Mouse (Mus musculus) induced T-regulatory cell, adult 2 months (primary cell): ENCODE data around the gene Trim80.
"Not testable (repeated sequence)": the region's sequence is repeated elsewhere in the genome, so short reads cannot be mapped to it uniquely, and the experiment has no call there.

Experiments used
- DNase-seq: peaks from one replicate; pipeline ENCODE4 v3.0.0-alpha.2; 2012; ENCODE audit warnings: low read depth

Gene Trim80

DNA sequence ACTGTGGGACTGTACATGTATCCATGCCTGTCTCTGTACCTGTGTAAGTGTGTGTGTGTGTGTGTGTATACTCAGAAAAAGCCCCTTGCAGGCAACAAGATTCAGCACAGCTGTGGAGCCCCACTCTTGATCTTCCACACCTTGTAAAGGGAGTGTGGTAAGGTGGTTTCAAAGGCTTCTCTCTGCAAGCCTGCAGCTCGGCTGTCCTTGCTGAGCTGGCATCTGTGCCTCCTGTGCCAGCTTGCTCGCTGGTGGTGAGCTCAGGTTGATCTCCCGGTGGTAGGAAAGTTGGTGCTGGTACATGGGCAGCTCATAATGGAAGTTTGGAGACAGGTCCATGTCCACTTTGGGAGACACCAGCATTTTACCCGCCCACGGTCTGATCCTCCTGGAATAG, 21.5 kb downstream of the Trim80 start:
- peak; percentile 37 for DNase-seq

- DNase-seq, result no peak
These were observed 22.0 kb downstream of the Trim80 start, which contains the start of gene Slc16a5 for GRCm38 (mm10) chr11:115462243-115462891. Gene Slc16a5 (plus strand): TSS chr11:115462474.

DNA sequence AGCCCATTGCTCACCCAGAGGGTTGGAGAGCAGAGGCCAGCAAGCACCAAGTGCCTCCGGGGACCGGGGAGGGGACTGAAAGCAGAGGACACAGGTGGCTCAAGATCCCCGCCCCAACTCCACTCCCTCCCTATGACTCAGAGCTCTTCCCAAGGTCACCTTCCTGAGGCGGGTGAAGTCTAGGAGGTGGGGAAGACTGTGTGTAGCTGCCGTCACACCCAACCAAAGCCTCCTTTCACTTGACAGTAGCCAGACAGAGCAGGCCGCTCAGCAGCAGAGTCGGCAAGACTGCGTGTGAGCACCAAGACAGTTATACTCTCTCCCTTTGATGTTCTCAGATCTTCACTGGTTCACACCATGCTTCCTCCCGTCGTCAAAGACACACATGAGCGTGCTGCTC, 23.1 kb downstream of the Trim80 start:
- peak; percentile 52 for DNase-seq

DNA sequence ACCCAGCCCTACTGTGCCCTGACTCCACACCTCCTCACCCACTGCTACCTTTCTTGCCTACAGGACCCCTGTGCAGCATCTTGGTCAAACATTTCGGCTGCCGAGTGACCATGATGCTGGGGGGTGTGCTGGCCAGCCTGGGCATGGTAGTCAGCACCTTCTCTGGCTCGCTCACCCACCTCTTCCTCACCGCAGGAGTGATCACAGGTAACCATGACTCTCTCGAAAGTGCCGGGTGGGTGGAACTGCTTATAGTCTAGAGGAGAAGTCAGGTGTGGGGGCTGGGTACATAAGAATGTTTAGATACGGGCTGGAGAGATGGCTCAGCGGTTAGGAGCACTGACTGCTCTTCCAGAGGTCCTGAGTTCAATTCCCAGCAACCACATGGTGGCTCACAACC, 24.5 kb downstream of the Trim80 start:
- peak; percentile 44 for DNase-seq

- no peak for DNase-seq
These were observed 26.9 kb downstream of the Trim80 start for GRCm38 (mm10) chr11:115467217-115467618.

DNA sequence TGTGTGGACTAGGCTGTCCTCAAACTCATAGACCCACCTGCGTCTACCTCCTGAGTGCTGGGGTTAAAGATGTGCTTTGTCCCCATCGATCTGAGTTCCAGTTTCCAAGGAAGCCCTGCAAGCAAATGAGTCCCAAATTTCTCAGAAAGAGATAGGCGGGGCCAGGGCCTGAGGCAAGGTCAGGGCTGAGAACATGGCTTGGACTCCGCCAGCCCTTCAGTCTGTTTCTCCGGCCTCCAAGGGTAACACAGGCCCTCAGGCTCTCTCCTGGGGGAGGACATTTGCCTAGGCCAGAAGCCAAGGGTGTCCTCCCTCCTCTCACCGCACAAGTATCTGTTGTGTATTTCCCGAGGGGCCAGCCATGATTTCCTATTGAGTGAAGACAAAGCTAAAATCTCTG, 31.8 kb downstream of the Trim80 start:
- no peak for DNase-seq

- DNase-seq, result peak; percentile 97
These were observed 33.4 kb downstream of the Trim80 start for GRCm38 (mm10) chr11:115473626-115474275.

- DNase-seq, result peak; percentile 98
These were observed 34.8 kb downstream of the Trim80 start, which contains the start of gene Armc7 for GRCm38 (mm10) chr11:115475025-115475757. Gene Armc7 (plus strand): TSS chr11:115475667.

DNA sequence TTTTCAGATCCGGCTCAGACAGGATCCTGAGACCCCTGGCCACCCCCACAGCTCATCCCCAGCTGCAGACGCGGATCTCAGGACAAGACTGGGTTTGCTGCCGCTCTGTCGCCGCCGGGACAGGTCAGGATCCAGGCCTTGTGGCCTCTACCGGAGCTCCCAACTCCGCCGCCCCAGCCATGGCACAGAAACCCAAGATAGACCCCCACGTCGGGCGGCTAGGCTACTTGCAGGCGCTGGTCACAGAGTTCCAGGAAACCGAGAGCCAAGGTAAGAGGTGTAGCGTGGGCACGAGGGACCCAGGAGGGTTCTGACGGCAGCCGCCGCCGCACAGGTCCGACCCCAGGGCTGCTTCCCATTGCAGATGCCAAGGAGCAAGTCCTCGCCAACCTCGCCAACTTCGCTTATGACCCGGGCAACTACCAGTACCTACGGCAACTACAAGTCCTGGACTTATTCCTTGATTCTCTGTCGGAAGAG, 35.5 kb downstream of the Trim80 start:
- no peak for DNase-seq

DNA sequence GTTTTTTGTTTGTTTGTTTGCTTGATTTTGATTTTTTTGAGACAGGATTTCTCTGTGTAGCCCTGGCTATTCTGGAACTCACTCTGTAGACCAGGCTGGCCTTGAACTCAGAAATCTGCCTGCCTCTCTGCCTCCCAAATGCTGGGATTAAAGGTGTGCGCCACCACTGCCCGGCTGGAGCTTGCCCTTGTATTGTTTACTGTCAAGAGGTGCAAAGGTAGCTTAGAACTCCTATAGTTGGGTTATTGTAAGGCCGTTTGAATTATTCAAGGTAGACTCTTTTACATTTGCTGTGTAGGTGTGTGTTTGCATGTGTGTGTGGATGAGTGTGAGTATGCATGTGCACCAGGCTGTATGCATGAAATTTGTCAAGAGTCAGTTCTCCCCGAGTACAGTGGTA, 36.3 kb downstream of the Trim80 start:
- DNase-seq, result not testable (repeated sequence)

DNA sequence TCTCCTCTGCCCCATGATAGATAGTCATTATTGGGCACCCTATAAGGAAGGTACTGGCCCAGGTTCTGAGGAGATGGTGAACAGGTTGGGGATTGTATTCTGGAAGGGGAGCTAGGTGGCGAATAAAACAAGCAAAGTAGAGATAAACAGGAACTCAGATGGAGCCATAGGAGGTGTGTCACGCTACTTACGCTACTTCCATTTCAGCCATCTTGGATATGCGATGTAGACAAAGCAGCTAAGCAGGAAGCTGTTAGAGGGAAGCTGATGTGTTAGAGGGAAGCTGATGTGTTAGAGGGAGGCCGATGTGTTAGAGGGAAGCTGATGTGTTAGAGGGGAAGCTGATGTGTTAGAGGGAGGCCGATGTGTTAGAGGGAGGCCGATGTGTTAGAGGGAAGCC, 37.0 kb downstream of the Trim80 start:
- peak; percentile 78 for DNase-seq

DNA sequence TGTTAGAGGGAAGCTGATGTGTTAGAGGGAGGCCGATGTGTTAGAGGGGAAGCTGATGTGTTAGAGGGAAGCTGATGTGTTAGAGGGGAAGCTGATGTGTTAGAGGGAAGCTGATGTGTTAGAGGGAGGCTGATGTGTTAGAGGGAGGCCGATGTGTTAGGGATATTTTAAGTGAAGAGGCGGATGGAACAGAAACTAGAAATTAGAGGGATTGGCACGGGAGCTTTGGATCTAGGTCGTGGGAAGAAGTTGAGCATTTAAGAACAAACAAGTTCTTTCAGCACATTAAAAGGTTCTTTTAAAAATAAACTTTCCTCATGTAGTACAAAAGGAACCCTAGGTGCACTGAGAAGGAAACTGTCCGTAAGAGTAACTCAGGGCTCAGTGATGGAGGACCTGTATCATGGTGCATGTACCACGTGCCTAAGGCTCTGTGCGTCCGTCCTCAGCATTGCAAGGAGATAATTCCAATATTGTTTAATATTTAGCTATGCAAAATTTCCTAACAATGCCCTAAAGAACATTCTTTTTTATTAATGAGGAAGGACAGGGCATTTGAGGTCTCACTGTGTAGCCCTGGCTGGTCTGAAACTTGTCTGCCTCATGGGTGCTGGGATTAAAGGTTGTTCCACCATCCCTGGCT, 38.1 kb downstream of the Trim80 start:
- no peak for DNase-seq

DNA sequence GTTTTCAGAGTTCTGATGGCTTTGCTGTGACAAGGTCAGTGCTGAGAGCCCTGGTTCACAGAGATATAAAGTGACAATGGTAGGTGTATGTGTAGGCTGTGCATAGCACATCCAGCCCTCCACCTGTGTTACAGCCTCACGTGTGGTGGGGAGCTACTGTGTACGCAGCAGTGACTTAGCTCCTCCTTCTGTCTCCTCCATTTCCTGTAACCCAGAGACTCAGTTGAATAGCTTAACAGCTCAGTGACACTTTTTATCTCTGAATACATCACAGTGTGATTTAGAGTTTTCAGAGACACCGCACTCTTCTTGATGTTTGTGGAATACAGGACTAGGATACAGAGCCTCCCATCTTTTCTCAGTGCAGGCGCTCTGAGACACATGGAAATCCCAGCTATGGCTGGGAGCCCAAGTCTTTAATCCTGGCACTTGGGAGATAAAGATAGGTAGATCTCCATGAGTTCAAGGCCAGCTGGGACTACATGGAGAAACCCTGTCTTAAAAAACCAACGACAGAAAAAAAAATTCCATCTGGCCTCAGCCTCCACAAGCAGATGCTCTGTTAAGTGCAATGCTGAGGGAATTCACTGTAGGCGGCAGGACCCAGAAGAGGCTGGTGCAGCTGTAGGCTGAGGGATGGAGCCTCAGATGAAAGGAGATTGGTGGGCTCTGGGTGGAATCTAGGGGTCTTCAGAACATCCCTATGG, 41.4 kb downstream of the Trim80 start:
- DNase-seq, result peak; percentile 69

DNA sequence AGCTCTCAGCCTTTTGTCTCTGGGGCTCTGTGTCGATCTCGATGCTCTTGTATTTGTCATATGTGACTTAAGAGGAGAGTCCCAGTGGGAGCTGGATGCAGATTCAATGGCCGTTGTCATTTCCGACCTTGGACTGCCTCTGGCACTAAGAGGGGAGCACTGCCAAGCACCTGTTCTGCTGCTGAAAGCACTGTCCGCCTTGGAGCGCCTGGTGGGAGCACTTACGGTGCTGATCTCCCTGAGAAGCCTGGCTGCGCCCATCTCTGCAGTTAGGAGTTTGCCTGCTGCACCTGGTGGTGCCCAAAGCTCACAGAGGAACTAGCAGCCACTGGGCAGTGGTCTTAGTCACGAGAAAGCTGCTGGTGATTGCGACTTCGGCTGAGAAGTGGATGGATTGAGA, 42.9 kb downstream of the Trim80 start:
- no peak for DNase-seq

DNA sequence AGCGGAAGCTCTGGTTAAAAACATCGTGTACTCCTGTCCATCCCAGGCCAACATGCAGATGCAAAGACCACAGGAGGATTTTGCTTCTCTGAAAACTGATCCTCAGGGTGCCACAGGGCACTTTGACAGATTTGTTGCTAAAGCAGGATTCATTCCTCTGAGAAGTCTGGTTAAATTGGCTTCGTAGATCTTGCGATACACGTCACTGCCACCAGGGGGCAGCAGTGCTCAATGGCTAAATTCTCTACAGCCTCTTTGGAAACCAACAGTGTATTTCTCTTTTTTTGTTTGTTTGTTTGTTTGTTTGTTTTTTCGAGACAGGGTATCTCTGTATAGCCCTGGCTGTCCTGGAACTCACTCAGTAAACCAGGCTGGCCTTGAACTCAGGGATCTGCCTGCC, 43.4 kb downstream of the Trim80 start:
- peak; percentile 93 for DNase-seq

- DNase-seq, result no peak
These were observed 44.8 kb downstream of the Trim80 start for GRCm38 (mm10) chr11:115485155-115485554.

DNA sequence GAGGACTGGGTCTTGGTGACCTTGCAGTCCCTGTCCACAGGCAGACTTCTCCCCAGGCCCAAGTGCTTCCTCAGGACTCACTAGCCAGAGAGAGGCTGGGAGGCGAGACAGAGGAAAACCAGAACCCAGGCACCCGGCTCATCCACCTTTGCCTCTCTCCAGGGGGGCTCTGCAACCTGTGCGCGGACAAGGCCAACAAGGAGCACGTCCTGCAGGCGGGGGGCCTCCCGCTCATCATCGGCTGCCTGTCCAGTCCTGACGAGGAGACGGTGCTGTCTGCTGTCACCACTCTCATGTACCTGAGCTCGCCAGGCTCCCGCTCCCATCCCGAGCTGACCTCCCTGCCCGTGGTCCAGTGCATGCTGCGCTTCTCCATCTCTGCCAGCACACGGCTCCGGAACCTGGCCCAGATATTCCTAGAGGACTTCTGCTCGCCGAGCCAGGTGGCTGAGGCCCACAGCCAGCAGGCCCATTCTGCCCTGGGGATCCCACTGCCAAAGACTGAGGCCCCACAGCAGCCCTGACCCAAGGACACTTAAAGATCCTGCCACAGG, 48.3 kb downstream of the Trim80 start:
- DNase-seq, result no peak

DNA sequence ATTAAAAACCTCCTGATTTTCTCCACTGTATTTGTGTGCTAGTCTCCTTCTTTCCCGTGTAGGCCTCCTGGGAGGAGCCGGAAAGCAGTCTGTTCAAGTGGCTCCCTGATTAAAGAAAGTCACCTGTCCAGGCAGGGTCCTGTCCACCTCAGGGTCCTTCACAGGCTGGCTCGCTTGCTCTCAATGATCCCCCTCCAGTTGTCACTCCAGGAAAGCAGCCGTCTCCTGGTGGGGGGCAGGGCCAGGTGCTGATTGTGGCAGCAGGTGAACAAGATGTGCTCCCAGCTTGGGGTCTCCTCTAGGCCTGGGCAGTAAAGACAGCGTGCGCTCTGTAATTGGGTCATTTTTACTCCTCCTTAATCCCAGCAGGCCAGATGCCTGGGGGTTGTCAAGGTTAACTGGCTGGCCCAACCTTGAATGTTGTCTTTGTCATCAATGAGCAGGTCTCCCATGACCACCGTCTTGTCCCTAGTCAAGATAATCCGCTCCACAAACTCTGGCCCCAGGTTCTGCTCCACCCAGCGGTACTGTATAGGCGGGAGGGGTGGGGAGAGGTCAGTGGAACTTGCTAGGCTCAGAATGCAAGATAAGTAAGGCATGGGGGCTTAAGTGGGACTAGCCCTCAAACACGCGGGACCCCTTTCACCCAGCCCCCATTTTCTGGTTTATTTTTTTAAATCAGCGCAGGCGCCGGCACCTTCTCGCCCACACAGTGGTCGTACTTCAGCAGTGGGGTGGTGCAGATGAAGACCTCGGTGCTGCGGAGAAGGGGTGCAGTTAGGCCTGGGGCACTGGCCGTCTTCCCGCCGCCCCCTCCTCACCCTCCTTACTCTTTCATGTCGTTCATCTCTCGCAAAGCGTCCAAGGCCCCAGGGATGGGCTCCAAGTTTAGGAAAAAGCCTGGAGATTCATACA, 50.4 kb downstream of the Trim80 start:
- peak; percentile 25 for DNase-seq

DNA sequence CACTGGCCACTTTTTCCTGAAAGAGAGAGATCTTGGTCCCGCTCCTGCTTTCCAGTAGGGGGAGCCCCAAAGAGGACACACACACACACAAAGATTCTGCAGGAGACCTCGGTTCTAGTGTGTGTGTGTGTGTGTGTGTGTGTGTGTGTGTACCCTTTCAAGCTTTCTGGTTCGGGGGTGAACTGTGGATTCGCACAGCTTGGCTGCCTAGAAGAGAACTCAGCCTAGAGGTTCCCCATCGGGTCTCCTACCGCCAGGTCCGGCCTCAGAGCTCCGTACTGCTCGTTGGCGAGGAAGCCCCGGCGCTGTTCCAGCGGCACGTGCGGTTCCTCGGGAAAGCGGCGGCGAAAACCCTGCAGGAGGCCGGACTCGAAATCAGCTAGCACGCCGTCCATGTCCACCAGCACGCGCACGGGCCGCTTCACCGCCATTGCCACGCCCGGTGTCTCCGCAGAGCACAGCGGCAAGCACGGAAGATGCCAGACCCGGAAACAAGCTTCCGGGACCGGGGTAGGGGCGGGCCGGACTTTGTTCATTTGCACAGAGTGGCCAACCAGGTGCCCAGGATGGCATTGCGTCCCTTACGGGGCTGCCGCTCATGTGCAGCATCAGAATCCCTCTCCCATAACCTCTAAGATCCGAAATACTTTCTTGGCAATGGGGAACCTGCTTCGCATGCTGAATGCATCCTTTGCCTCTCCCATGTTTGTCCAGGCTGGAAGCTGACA, 51.2 kb downstream of the Trim80 start, which contains the start of gene Nt5c:
Nt5c (minus strand) TSS at position 507 of the 728 bp plus-strand sequence.
- DNase-seq, result peak; percentile 93

GRCm38 (mm10) chr11:115492387-115492786, 52.0 kb downstream of the Trim80 start:
- no peak for DNase-seq
